ENCODE assay signal across 27 mouse cellular contexts in genomic region chr5:91983490-91983889, GRCm38 (mm10). TPM values are rescaled to one million over a fixed set of nuclear protein-coding genes. Genes with fewer than 3 reads are reported as not detected.
DNase-seq lines count a peak whose midpoint lies in the region; ATAC-seq lines count a peak whose summit lies in the region.
"Had no signal": no experiment of that assay in that cellular context is flagged by ENCODE, and none has a peak within 500 bp of the region (broad histone marks: within the 10 kb centered on the region; RNA-seq: fewer than 3 reads in every experiment).

No protein-coding gene starts in this region.

- no peaks in the 10 kb centered on the region for H3K36me3 ChIP-seq in heart, embryonic 10.5 days
- H3K36me3 ChIP-seq: G1E had no signal

- H3K9me3 ChIP-seq in heart, embryonic 10.5 days = no peaks in the 10 kb centered on the region
- H3K9me3 ChIP-seq: G1E had no signal

- no peaks in the 10 kb centered on the region for H3K4me1 ChIP-seq in heart, embryonic 10.5 days

- peak; percentile 88 for ATAC-seq in frontal cortex, adult (ENCODE audit: low TSS enrichment)
- ATAC-seq: activated CD4-positive, CD25-positive, alpha-beta regulatory T cell, adult 4 months; CD4-positive, CD25-positive, alpha-beta regulatory T cell, adult 4 months; Patski had no signal

- no peak overlapping the region for H3K27ac ChIP-seq in heart, embryonic 10.5 days

- intact Hi-C loops in heart, postnatal 25 days (cut with DNase I) = no loop called here

- DNase-seq in frontal cortex, postnatal 10 days (ENCODE audit: low spot score in 2 of 2) = no peak
- peak; percentile 7 for DNase-seq in heart, embryonic 10.5 days (ENCODE audit: low spot score)
- DNase-seq in heart, postnatal 25 days (ENCODE audit: low spot score) = no peak
- peak; percentile 55 for DNase-seq in brain, adult 2 months (ENCODE audit: low read depth, low spot score)
- DNase-seq in c-Kit-positive CD71-positive TER-119-positive erythroid progenitor cells, embryonic 14.5 days (ENCODE audit: low spot score) = no peak
- DNase-seq: adrenal gland, adult 2 months; adrenal gland, adult 8-10 months; adrenal gland, postnatal 10 days; adrenal gland, postnatal 14 days; adrenal gland, postnatal 25 days; adrenal gland, postnatal 36 days; B cell, adult 2 months; cerebellum, adult 11 months; cerebellum, adult 11-12 months; cerebellum, adult 18-20 months; cerebellum, adult 2 months; cerebellum, adult 8-10 months had no signal

- WGBS in heart, embryonic 10.5 days = 76% methylated on average over 2 of the region's 2 CpGs

- H3K27me3 ChIP-seq in heart, embryonic 10.5 days (ENCODE audit: insufficient read depth, poor library complexity, severe bottlenecking) = no peaks in the 10 kb centered on the region
- H3K27me3 ChIP-seq: CH12.LX, Patski had no signal

- H3K4me3 ChIP-seq in heart, embryonic 10.5 days = no peak overlapping the region

RNA-seq across cellular contexts. Expression of gene Odaph, which starts 3.8 kb away (rescaled TPM):
- polyA plus RNA-seq in heart, embryonic 10.5 days (2016; fragmentation: Nextera tagmentation; extraction: Ambion mirVana) = not detected in 2 replicates
- not detected for total RNA-seq in heart, postnatal 25 days (2021)
- total RNA-seq: adrenal gland, adult 18-20 months; adrenal gland, adult 2 months; adrenal gland, adult 8-10 months; adrenal gland, postnatal 10 days; adrenal gland, postnatal 14 days; adrenal gland, postnatal 25 days; adrenal gland, postnatal 36 days; adrenal gland, postnatal 4 days had no signal
- polyA plus RNA-seq: activated CD4-positive, CD25-positive, alpha-beta regulatory T cell, adult 4 months; adrenal gland, adult 2 months; brain, embryonic 14.5 days; C2C12; CD4-positive, CD25-positive, alpha-beta regulatory T cell, adult 4 months; G1E had no signal

RNA-seq across cellular contexts. Expression of gene Rchy1, which starts 20.6 kb away (rescaled TPM):
- 56.7 and 60.1 TPM in 2 replicates for polyA plus RNA-seq in heart, embryonic 10.5 days (2016; fragmentation: Nextera tagmentation; extraction: Ambion mirVana)
- total RNA-seq in heart, postnatal 25 days (2021) = 10 to 100 TPM; 28.2 to 32.4 TPM

Comparison
In these comparisons a context has a peak if more than half of its experiments do, and no peak if none do; other contexts are left out.
1. DNase-seq: peak in heart, embryonic 10.5 days (single experiment) and brain, adult 2 months (single experiment); none in frontal cortex, postnatal 10 days (0 of 2), heart, postnatal 25 days (single experiment) and c-Kit-positive CD71-positive TER-119-positive erythroid progenitor cells, embryonic 14.5 days (single experiment).